Mouse (Mus musculus) liver, embryonic 14.5 days (tissue): ENCODE measurements around the gene Efs. TPM values are rescaled to one million over a fixed set of nuclear protein-coding genes. Genes with fewer than 3 reads are reported as not detected.
A peak's percentile ranks its signal among the peaks of the same experiment; 100 is the strongest.

ENCODE experiments used
- ATAC-seq: fragments of 200-750 bp; cut with Nextera tagmentation; 2 replicates; pipeline ENCODE4 v1.8.0; 2017; ENCODE audit warnings: moderate number of reproducible peaks, mild to moderate bottlenecking, moderate library complexity; ENCODE audit not compliant: insufficient read depth
- DNase-seq, 3 experiments: peaks; one replicate each; pipeline ENCODE4 v3.0.0-alpha.2; 2012 to 2013; ENCODE audit warnings: low read depth in 3 of 3, low spot score in 3 of 3
- H3K27ac ChIP-seq: fragments of 300-500 bp; sonication (generic); 2 replicates; pipeline ENCODE4 v1.5.1; 2014; ENCODE audit warnings: moderate library complexity, mild to moderate bottlenecking, control low read depth, inconsistent platforms
- H3K27me3 ChIP-seq: fragments of 300-500 bp; sonication (generic); 2 replicates; pipeline ENCODE4 v1.6.1; 2014; ENCODE audit warnings: mild to moderate bottlenecking, low read length, moderate library complexity; ENCODE audit not compliant: control insufficient read depth, insufficient read depth
- H3K36me3 ChIP-seq: fragments of 300-500 bp; sonication (generic); replicated peaks from 2 replicates; pipeline ENCODE4 v1.6.1; 2014; ENCODE audit warnings: low read depth; ENCODE audit not compliant: control insufficient read depth, insufficient read depth
- H3K4me1 ChIP-seq, 2 experiments: fragments of 200-500 bp in 1 of 2; fragments of 300-500 bp in 1 of 2; sonication (generic) in 1 of 2; replicated peaks; 2 replicates each; pipeline ENCODE4 v1.6.1; 2012 to 2014; ENCODE audit warnings: antibody characterized with exemption in 1 of 2, inconsistent platforms in 1 of 2, low read length in 1 of 2; ENCODE audit not compliant: control insufficient read depth in 2 of 2, insufficient read depth in 2 of 2
- H3K4me2 ChIP-seq: fragments of 300-500 bp; sonication (generic); 2 replicates; pipeline ENCODE4 v1.6.1; 2014; ENCODE audit warnings: low read depth, mild to moderate bottlenecking, control low read depth, moderate library complexity
- H3K4me3 ChIP-seq, 2 experiments: fragments of 200-500 bp in 1 of 2; fragments of 300-500 bp in 1 of 2; sonication (generic) in 1 of 2; 2 replicates each; pipeline ENCODE4 v1.5.1; 2012 to 2014; ENCODE audit warnings: low read depth in 2 of 2, low read length in 2 of 2, mild to moderate bottlenecking in 2 of 2, control low read depth in 1 of 2, inconsistent platforms in 1 of 2, moderate library complexity in 1 of 2; ENCODE audit not compliant: insufficient read depth in 1 of 2
- H3K9ac ChIP-seq: fragments of 300-500 bp; sonication (generic); replicated peaks from 2 replicates; pipeline ENCODE4 v1.6.1; 2014; ENCODE audit warnings: mild to moderate bottlenecking, control low read depth, moderate library complexity
- H3K9me3 ChIP-seq: fragments of 300-500 bp; sonication (generic); 2 replicates; pipeline ENCODE4 v1.6.1; 2016; ENCODE audit warnings: low read length, mixed read lengths; ENCODE audit not compliant: control insufficient read depth
- CTCF ChIP-seq: IDR thresholded peaks from 2 replicates; pipeline ENCODE4 v1.5.1; 2016; ENCODE audit warnings: antibody characterized with exemption, low read depth, control low read depth
- EP300 ChIP-seq: IDR thresholded peaks from 2 replicates; pipeline ENCODE4 v1.6.1; 2016; ENCODE audit warnings: antibody characterized with exemption, low read depth
- WGBS: fragments of 180-500 bp; shearing (Covaris S2); extraction: QIAGEN DNeasy Blood & Tissue Kit; methylation state at CpG from one replicate; pipeline ENCODE4 v1.1.7; 2014; ENCODE audit not compliant: insufficient replicate concordance; 5-methylcytosine and 5-hydroxymethylcytosine counted together
- polyA plus RNA-seq, 2 experiments: library from polyadenylated mRNA; depleted of rRNA in 1 of 2; stranded (reverse) in 1 of 2; unstranded in 1 of 2; fragments of >200 nt; fragmentation: Nextera tagmentation in 1 of 2; extraction: Ambion mirVana in 1 of 2; gene quantifications; 2 replicates each; pipeline versions ENCODE4 v1.2.1 to v1.2.3; 2012 to 2014

Efs gene
- polyA plus RNA-seq, 2 experiments, result 0.39 to 0.54 TPM

- peak overlapping the region; percentile 81 for H3K4me2 ChIP-seq
- no peak for DNase-seq
- H3K9ac ChIP-seq, result no peak overlapping the region
- ATAC-seq, result no peak
- no peak for TF ChIP-seq EP300
- no peak for TF ChIP-seq CTCF
- H3K9me3 ChIP-seq, result no peaks in the 10 kb centered on the region
- WGBS, result 53% methylated on average over 21 of the region's 21 CpGs
- peaks cover 3 to 6% of the 10 kb centered on the region in 2 experiments; a peak in 3 of 4 replicates for H3K4me1 ChIP-seq
- no peaks in the 10 kb centered on the region for H3K27me3 ChIP-seq
- H3K36me3 ChIP-seq, result no peaks in the 10 kb centered on the region
- no peak overlapping the region for H3K27ac ChIP-seq
- H3K4me3 ChIP-seq, result peak overlapping the region; percentile 60 to 64
These were observed 41.8 kb downstream of the Efs start for GRCm38 (mm10) chr14:54884022-54884712.

DNA sequence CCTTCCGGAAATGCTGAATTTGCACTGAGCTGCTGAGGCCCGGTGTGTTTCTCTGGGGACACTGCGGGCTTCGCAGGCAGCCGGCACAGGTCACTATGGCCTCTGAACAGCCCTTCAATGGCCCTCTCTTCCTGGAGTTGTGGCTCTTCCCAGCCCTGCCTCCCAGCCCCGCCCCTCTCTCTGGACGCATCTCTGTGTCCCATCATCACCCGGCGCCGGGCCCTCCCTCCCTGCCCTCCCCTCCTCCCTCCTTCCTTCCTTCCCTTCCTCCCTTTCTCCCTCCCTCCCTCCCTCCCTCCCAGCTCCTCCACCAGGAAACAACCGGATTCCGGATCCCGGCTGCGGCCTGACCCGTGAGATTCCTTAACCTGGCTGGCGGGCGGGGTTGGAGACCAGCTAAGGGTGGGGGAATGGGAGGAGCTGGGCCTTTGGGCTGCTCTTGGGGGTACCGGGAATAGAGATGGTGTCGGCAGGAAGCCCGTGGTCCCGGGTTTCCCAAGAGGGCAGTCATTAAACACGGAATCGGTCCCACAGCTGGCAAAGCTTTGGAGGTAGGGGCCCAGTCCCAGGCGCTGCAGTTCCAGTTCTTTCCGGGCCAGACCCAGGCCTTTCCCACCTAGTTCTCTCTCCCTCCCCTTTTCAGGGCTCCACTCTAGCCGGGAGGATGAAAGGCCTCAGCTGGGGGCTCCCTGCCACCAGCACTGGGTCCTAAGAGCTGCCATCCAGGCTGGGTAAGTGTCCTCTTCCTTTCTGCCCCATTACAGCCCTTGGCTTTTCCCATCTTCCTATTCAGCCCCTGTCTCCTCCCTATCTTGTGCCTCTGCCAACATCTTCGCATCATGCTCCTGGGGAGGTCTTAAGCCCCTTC lies 42.5 kb downstream of the Efs start, which contains the start of the genes Bcl2l2 and Gm20521:
Bcl2l2 (plus strand) TSS at position 224 of the 868 bp plus-strand sequence.
Gm20521 (plus strand) TSS at position 288 of the 868 bp plus-strand sequence.
- H3K36me3 ChIP-seq, result no peaks in the 10 kb centered on the region
- peaks cover 3 to 6% of the 10 kb centered on the region in 2 experiments; a peak in 3 of 4 replicates for H3K4me1 ChIP-seq
- H3K27me3 ChIP-seq, result no peaks in the 10 kb centered on the region
- peak within 1 kb of the TSS; percentile 81 for H3K4me2 ChIP-seq
- H3K9me3 ChIP-seq, result no peaks in the 10 kb centered on the region
- WGBS, result 2% methylated on average over 27 of the region's 27 CpGs
- peak within 1 kb of the TSS; percentile 54 for H3K9ac ChIP-seq
- no peak for TF ChIP-seq EP300
- TF ChIP-seq CTCF, result no peak
- peak in 1 of 3 experiments; percentile 58 for DNase-seq
- H3K27ac ChIP-seq, result peak within 1 kb of the TSS; percentile 35
- ATAC-seq, result peak; percentile 86
- H3K4me3 ChIP-seq, result peak within 1 kb of the TSS; percentile 60 to 64

DNA sequence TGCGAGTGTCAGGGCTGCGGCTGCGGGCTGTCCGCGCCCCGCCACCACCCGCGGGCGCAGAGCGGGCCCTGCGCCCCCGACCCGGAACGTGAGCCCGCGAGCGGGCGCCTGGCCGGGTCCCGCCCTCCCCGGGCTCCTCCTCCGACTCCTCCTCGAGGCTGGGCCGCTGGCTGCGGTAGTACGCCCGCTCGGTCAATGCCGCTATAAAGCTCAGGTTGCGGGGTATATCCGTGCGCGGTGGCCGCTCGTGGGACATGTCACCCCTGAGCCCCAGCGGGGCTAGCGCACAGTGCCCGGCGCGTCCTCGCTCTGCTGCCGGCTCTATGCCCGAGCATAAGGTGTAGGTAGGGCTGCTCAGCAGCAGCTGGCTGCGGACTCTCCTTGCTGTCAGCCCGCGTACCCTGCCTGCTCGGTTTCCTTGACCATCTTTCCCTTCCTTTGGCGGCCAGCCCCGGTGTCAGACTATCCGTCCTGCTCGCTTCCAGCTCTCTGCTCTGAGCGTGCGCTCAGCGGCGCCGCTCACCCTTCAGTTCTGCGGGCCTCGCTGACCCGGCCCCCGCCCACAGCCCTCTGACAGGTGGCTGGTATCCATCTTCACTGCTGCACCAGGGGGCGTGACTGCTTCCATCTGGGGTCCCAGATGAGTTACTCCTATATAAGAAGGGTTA lies 48.7 kb downstream of the Efs start, which contains the start of gene Ppp1r3e:
Ppp1r3e (minus strand) TSS at position 503 of the 668 bp plus-strand sequence.
- H3K4me3 ChIP-seq, result peak within 1 kb of the TSS; percentile 57 to 83

DNA sequence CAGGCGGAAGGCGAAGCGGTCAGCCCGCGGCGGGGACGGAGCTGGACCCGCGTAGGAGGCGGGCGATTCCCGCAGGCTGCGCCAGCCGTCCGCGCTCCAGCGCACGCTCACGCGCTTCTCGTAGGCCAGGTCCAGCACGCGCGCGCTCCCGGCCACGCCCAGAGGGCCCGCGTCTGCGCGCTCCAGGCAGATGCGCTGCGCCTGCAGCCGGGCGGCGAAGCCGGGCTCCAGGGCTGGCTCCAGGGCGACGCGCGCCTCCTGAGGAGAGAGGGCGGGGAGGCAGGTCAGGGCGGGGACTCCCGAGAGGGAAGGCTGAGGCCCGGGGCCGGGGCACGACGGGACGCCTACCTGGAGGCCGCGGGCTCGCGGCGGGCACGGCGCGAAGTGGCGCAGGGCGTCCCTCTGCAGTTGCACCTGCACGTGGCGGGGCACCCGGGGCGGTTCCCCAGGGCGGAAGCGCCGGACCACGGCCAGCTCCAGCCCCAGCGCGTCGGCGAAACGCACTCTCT lies 49.3 kb downstream of the Efs start:
- Histone ChIP-seq H3K9me3 (no peaks in the 10 kb centered on the region), H3K27ac (no peak overlapping the region), H3K9ac (peak overlapping the region; percentile 29), H3K4me3 (peak overlapping the region; percentile 57 to 83), H3K27me3 (no peaks in the 10 kb centered on the region; the same call in 1 of the 2 replicates), H3K4me1 (peaks cover 7 to 11% of the 10 kb centered on the region in 2 experiments), H3K4me2 (peak overlapping the region; percentile 74), H3K36me3 (no peaks in the 10 kb centered on the region)
- WGBS, result under 1% methylated on average over 40 of the region's 72 CpGs
- DNase-seq (peak; percentile 76 to 82 (median 81)), ATAC-seq (peak; percentile 93)
- no peak for TF ChIP-seq EP300

More for the DNA sequence above, 48.7 kb downstream of the Efs start, which contains the start of gene Ppp1r3e:
- under 1% methylated on average over 48 of the region's 61 CpGs for WGBS
- DNase-seq, result no peak
- no peaks in the 10 kb centered on the region for H3K36me3 ChIP-seq
- H3K27me3 ChIP-seq, result no peaks in the 10 kb centered on the region; the same call in 1 of the 2 replicates
- no peak within 1 kb of the TSS for H3K27ac ChIP-seq
- H3K4me1 ChIP-seq, result peaks cover 7 to 11% of the 10 kb centered on the region in 2 experiments
- peak within 1 kb of the TSS; percentile 74 for H3K4me2 ChIP-seq
- peak; percentile 82 for ATAC-seq
- H3K9ac ChIP-seq, result peak within 1 kb of the TSS; percentile 29
- TF ChIP-seq EP300 (no peak), CTCF (no peak)
- H3K9me3 ChIP-seq, result no peaks in the 10 kb centered on the region
